Mouse (Mus musculus): ENCODE measurements around the gene Lgr5.

- TF ChIP-seq CTCF (IDR thresholded peaks at IDR 0.05), result peak; percentile 72
- TF ChIP-seq EP300 (IDR thresholded peaks at IDR 0.05), result no peak
These were observed 30.1 kb upstream of the Lgr5 start for GRCm38 (mm10) chr10:115617456-115618287.
